Mouse (Mus musculus) brain, embryonic 14.5 days (tissue): Measurements from ENCODE around the gene Sit1. TPM values are rescaled to one million over a fixed set of nuclear protein-coding genes. Genes with fewer than 3 reads are reported as not detected.
A peak's percentile ranks its signal among the peaks of the same experiment; 100 is the strongest.

Source experiments
- DNase-seq: peaks from one replicate; pipeline ENCODE4 v3.0.0-alpha.2; 2011; ENCODE audit warnings: low read depth
- CTCF ChIP-seq: fragments of 200-500 bp; IDR thresholded peaks from 2 replicates; pipeline ENCODE4 v1.5.1; 2012; ENCODE audit warnings: inconsistent platforms, mild to moderate bottlenecking, moderate library complexity, borderline replicate concordance; ENCODE audit not compliant: insufficient read depth, insufficient read length; ENCODE audit errors: extremely low read depth
- POLR2A ChIP-seq: fragments of 200-500 bp; IDR thresholded peaks from 2 replicates; pipeline ENCODE4 v1.6.1; 2012; ENCODE audit warnings: mild to moderate bottlenecking, inconsistent platforms, borderline replicate concordance; ENCODE audit not compliant: poor library complexity, insufficient read depth, insufficient read length, severe bottlenecking; ENCODE audit errors: extremely low read depth
- polyA plus RNA-seq: library from polyadenylated mRNA; depleted of rRNA; stranded (reverse); fragments of >200 nt; gene quantifications from 2 replicates; pipeline ENCODE4 v1.2.3, GENCODE M21; 2012; rRNA removed

Sit1 gene
- polyA plus RNA-seq, 1 experiment: not detected

DNA sequence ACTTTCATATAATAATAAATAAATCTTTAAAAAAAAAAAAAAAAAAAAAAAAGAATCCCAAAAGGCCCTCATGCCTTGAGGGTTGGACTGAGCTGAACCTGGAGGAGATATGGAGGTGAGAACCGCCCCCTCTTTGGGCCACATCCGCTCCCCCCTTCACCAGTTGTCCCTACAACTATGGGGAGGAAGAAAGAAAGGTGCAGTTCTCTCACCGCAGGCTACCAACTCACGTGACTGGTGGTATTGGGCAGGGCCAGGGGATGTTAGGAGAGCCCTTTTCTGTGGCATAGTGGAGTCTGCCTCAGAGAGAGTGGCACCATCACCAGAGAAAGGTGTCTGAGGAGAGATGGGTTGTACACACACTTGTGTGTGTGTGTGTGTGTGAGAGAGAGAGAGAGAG, 27.1 kb downstream of the Sit1 start:
- DNase-seq: no peak
- no peak for TF ChIP-seq CTCF
- TF ChIP-seq POLR2A: no peak

DNA sequence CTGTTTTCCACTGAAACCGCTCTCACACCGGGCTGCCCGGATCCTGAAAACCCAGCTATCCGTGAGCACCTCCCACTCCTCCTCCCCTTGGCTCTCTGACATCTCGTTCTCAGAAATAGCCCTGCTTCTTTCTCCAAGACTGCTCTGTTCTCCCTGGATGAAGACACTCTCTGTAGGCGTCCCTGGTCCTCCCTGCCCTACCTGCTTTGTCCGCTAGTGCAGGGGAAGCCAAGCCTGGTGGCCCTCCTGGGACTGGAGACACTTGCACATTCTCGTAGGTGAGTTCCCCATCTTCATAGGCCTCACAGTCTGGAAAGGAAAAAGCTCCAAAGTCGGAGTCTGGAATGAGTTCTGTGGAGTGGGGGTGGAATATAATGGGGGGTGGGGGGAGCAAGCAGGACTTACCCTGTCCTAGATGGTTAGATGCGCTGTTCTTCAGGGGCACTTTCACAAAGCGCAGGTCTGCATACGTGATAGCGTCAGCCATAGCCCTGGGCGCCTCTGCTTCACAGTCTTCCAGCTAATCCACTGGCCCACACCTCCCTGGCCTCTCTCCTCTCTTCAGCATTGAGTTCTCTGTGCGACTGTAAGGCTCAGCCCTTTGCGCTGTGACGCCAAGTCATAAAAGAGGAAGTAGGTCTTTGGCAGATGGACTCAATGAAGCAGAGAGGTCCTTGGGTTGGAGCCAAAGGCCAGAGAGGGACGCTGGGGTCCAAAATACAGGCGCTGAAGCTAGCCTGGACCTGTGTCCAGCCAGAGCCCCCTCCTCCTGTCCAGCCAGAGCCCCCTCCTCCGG, 29.3 kb downstream of the Sit1 start, which contains the start of gene Cd72:
Gene Cd72, minus strand, starts transcription at position 588 of the 796 bp plus-strand sequence.
- TF ChIP-seq CTCF (no peak; the same call in 1 of the 2 replicates), POLR2A (no peak)
- DNase-seq: no peak

DNA sequence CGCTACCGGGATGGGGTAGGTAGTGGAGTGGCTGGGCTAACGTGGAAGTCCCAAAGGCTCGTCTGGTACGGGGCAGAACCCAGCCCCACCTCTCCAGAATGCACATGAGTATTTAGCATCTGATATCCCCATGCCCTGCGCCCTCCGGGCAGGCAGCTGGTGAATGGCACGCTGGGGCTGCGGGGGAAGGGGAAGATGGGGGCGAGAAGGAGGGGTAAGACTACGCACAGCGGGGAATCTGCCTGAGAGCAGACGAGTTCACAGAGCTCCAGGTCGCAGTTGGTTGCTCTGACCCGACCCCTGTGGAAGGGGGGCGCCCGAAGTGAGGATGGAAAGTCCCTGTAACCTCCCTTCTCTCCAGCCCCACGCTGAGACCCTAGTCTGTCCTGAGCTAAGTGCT, 30.1 kb downstream of the Sit1 start:
- DNase-seq: peak; percentile 24
- TF ChIP-seq CTCF: no peak
- no peak for TF ChIP-seq POLR2A

DNA sequence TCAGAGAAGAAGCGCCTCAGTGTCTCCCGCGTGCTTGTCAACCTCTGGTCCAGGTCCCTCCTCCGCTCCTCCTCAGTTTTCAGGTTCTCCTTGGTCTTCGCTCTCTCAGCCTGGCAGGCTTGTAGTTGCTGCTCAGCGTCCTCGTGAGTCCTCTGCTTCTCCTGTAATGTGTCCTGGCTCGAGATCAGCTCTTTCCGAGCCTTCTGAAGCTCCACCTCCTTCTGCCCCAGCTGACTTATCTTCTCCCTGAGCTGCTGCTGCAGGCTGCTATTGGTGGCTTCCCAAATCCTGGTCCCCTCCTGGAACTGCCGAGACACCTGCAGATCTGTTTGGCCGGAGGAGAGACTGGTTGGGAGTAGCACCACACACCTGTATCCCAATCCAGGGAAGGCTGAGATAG, 31.2 kb downstream of the Sit1 start:
- no peak for DNase-seq
- TF ChIP-seq CTCF (no peak), POLR2A (no peak)

DNA sequence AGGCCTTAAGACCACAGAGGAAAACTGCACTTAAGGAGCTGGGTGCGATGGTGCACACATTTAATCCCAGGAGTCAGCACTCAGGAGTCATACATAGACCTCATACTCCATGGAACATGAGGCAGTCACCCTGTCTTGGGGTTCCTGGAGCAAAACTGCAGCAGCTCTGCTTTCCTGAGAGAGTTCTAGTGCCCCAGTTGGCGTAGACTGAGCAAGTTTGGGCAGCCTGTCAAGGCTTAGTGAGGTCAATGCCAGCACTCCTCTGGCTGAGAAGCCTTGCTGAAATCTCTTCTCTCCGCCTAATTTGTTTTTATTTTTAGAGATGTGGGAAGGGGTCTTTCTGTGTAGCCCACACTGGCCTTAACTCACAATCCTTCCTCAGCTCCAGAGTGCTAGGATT, 35.0 kb downstream of the Sit1 start:
- DNase-seq: no peak
- TF ChIP-seq POLR2A: no peak
- TF ChIP-seq CTCF: no peak

DNA sequence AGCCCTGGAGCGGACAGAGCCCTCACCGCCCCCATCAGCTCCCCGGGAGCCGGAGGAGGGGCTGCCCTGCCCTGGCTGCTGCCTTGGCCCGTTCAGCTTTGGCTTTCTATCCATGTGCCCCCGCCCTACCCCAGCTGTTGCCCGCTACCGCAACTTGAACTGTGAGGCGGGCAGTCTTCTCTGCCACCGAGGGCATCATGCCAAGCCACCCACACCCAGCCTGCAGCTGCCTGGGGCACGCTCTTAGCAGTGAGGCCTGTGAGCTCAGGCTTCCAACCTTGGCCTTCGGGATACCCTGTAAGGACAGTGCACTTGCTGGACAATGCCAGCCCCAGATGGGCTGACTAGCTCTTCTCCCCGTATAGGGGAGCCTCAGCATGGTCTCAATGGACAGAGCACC, 36.3 kb downstream of the Sit1 start:
- DNase-seq: no peak
- TF ChIP-seq POLR2A (no peak), CTCF (no peak)

DNA sequence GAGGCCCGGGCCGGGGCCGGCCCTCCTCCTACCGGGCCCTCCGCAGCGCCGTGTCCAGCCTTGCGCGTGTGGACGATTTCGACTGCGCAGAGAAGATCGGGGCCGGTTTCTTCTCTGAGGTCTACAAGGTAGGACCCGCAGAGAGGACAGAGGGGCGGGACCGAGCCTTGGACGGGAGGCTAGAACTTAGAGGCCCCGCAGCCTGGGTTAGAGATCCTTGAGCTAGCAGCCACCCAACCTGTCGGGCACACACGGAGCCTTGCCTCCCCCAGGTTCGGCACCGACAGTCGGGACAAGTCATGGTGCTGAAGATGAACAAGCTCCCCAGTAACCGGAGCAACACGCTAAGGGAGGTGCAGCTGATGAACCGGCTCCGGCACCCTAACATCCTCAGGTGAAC, 40.0 kb downstream of the Sit1 start:
- DNase-seq: peak; percentile 34
- TF ChIP-seq POLR2A (no peak), CTCF (no peak)

DNA sequence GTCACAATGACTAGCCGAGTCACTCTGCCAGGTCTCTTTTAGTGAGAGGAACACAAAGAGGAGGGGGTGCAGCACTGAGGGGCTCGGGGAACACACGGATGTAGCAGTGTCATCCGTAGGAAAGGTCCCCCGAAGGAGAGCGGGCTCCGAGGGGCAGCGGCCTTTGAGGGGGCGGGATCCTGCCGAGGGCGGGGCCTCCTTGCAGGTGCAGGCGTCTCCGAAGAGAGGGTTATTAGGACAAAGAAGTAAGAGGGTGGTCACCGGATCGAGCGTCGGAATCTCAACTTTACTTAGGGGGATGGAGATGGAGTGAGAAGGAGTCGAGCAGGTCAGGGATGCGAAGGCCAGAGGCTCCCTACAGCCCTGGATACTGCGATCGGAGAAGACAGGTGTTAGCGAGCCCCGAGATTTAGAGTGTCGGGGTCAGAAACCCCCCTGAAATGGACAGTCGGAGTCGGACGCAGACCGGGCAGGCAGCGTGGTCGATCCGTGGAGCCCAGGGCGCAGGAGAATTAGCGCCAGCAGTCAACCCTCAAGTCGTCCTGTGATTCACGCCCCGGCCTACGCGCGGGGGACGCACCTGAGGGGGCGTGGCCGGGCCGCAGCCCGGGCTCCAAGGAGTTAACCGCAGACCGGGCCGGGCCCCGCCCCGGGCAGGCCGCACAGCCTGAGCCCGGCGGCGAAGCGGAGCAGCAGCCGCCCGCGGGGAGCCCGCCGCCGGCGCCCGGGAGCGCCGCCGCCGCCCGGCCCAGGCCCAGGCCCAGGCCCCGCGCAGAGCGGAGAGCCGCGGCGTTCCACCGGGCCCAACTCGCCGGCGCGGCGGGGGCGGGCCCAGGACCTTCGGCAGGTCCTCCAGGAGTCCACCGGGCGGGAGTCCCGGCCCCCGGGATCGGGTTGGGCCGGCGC, 40.8 kb downstream of the Sit1 start:
- TF ChIP-seq POLR2A (peak; percentile 44; the same call in 1 of the 2 replicates), CTCF (no peak)
- peak; percentile 87 for DNase-seq

DNA sequence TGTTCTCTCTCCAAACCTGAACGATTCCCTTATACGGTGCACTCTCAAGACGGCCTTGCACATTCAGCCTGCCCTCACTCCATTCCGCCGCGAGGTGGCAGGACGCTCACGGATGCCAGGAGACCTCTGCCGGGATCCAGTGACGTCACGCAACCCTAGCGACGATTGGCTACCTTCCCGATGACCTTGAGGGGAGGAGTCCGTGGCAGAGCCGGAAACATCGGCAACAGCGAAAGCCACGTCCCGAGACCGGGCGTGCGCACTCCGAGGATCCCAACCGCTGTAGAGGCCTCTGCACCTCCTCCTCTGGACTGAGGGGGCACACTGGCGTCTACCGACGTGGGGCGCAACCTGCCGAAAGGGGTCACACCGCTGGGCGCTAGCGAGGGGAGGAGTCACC, 41.5 kb downstream of the Sit1 start:
- TF ChIP-seq POLR2A: peak; percentile 81; the same call in 1 of the 2 replicates
- peak; percentile 87 for TF ChIP-seq CTCF
- DNase-seq: peak; percentile 100

DNA sequence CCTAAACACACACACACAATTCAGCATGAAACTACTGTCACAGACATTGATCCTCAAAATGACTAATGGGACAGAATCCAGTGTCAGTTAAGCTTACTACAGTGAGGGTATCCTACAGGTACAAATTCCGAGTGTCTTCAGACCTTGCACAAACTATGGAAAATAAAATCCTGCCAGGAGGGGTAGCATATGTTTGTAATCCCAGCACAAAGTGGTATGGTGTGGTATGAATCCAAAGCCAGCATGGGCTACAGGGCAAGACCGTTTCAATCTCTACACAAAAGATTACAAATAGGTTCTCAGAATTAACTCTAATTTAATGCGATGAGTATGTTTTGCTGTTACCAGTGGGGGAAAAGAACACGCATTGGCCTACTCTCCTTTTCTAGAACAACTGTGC, 41.9 kb downstream of the Sit1 start, which contains the start of gene Tesk1:
Gene Tesk1, plus strand, starts transcription at position 301 of the 400 bp plus-strand sequence.
- TF ChIP-seq POLR2A (no peak), CTCF (no peak)
- DNase-seq: no peak

DNA sequence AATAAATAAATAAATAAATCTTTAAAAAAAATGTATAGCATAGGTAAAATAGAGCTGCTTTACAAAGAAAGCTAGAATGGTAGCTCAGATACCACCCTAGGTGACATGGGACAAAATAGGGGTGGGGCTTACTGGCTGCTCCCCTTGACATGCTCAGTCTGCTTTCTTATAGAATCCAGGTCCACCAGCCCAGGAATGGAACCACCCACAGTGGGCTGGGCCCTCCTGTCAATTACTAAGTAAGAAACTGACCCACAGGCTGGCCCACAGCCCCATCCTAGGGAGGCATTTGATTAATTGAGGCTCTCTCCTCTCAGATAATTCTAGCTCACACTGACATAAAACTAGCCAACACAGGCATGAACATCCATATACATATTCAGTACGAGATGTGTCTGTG, 50.7 kb downstream of the Sit1 start:
- DNase-seq: no peak
- TF ChIP-seq CTCF (no peak), POLR2A (no peak)

Other genes starting within 250 kb of the Sit1 start
- gene Atp8b5, start 216.6 kb downstream of the Sit1 start, polyA plus RNA-seq: 0.63 and 0.88 TPM in 2 replicates
- 49.8 and 124 TPM in 2 replicates for gene Rusc2, start 101.8 kb downstream of the Sit1 start, polyA plus RNA-seq
- gene Fam166b, start 54.6 kb downstream of the Sit1 start, polyA plus RNA-seq: 1.1 and 1.7 TPM in 2 replicates
- 89.1 and 109 TPM in 2 replicates for gene Tesk1, start 41.8 kb downstream of the Sit1 start, polyA plus RNA-seq
- gene Cd72, start 29.1 kb downstream of the Sit1 start, polyA plus RNA-seq: 0.14 TPM in 1 of 2 replicates, not detected in the other
- 100.0 and 137 TPM in 2 replicates for gene Ccdc107, start 9.2 kb upstream of the Sit1 start, polyA plus RNA-seq
- 19.5 and 66.1 TPM in 2 replicates for gene Arhgef39, start 16.0 kb upstream of the Sit1 start, polyA plus RNA-seq
- 0.14 and 0.37 TPM in 2 replicates for gene Car9, start 23.2 kb upstream of the Sit1 start, polyA plus RNA-seq
- gene Tpm2, start 40.0 kb upstream of the Sit1 start, polyA plus RNA-seq: 9.0 and 12.1 TPM in 2 replicates
- gene Creb3, start 78.6 kb upstream of the Sit1 start, polyA plus RNA-seq: 47.9 and 63.8 TPM in 2 replicates
- gene Tln1, start 79.0 kb upstream of the Sit1 start, polyA plus RNA-seq: 53.6 and 55.5 TPM in 2 replicates
- 56.0 and 61.7 TPM in 2 replicates for gene Rgp1, start 95.0 kb upstream of the Sit1 start, polyA plus RNA-seq
- 91.6 and 110 TPM in 2 replicates for gene Gba2, start 95.1 kb upstream of the Sit1 start, polyA plus RNA-seq
- gene Msmp, start 100.8 kb upstream of the Sit1 start, polyA plus RNA-seq: 0.16 TPM in 1 of 2 replicates, not detected in the other
- 61.7 and 65.6 TPM in 2 replicates for gene Npr2, start 148.2 kb upstream of the Sit1 start, polyA plus RNA-seq
- gene Spag8, start 169.9 kb upstream of the Sit1 start, polyA plus RNA-seq: 7.3 and 9.0 TPM in 2 replicates
- gene Hint2, start 172.7 kb upstream of the Sit1 start, polyA plus RNA-seq: 43.0 and 64.6 TPM in 2 replicates
- 27.0 and 42.0 TPM in 2 replicates for gene Tmem8b, start 185.2 kb upstream of the Sit1 start, polyA plus RNA-seq
- gene Fam221b, start 185.4 kb upstream of the Sit1 start, polyA plus RNA-seq: 0.23 and 0.34 TPM in 2 replicates
- gene Olfr70, start 217.1 kb upstream of the Sit1 start, polyA plus RNA-seq: not detected in 2 replicates
- gene Olfr71, start 226.5 kb upstream of the Sit1 start, polyA plus RNA-seq: not detected in 2 replicates
- gene Hrct1, start 243.5 kb upstream of the Sit1 start, polyA plus RNA-seq: 0.38 and 0.53 TPM in 2 replicates
- 0.10 and 0.11 TPM in 2 replicates for gene Spaar, start 246.3 kb upstream of the Sit1 start, polyA plus RNA-seq